Mouse (Mus musculus) urinary bladder, postnatal 4 days (tissue): ENCODE data around the gene Olfr13.
"Not testable (repeated sequence)": the region's sequence is repeated elsewhere in the genome, so short reads cannot be mapped to it uniquely, and the experiment has no call there.

ENCODE experiments used
- DNase-seq, 2 experiments: peaks; one replicate each; pipeline ENCODE4 v3.0.0; 2021 to 2022; ENCODE audit warnings: low spot score in 2 of 2

The Olfr13 gene

GRCm38 (mm10) chr6:43171840-43172239 lies at the start of gene Olfr13:
Olfr13 (plus strand) TSS chr6:43172140.
- DNase-seq = no peak

GRCm38 (mm10) chr6:43146267-43146666 lies 25.7 kb upstream of the Olfr13 start, which contains the start of gene Olfr237-ps1:
Olfr237-ps1 (plus strand) TSS chr6:43146567.
- DNase-seq = not testable (repeated sequence)

GRCm38 (mm10) chr6:43159502-43159901 lies 12.4 kb upstream of the Olfr13 start:
- no peak for DNase-seq

- no peak for DNase-seq
Observed at GRCm38 (mm10) chr6:43162982-43163381, 9.0 kb upstream of the Olfr13 start, which contains the start of gene Olfr437. Olfr437 (plus strand) TSS chr6:43163282.

GRCm38 (mm10) chr6:43167246-43167645 lies 4.7 kb upstream of the Olfr13 start:
- DNase-seq = no peak

- DNase-seq = no peak
Observed at GRCm38 (mm10) chr6:43178129-43178528, 6.2 kb downstream of the Olfr13 start.

- DNase-seq = no peak
Observed at GRCm38 (mm10) chr6:43178584-43179501, 6.9 kb downstream of the Olfr13 start.

- DNase-seq = no peak
Observed at GRCm38 (mm10) chr6:43190986-43191385, 19.0 kb downstream of the Olfr13 start.

- DNase-seq = no peak
Observed at GRCm38 (mm10) chr6:43196781-43197180, 24.8 kb downstream of the Olfr13 start, which contains the start of gene Olfr435. Olfr435 (plus strand) TSS chr6:43197146.

GRCm38 (mm10) chr6:43198094-43198493 lies 26.2 kb downstream of the Olfr13 start:
- no peak for DNase-seq

GRCm38 (mm10) chr6:43202786-43203185 lies 30.8 kb downstream of the Olfr13 start:
- no peak for DNase-seq

GRCm38 (mm10) chr6:43205355-43205754 lies 33.4 kb downstream of the Olfr13 start:
- no peak for DNase-seq

- not testable (repeated sequence) for DNase-seq
Observed at GRCm38 (mm10) chr6:43212873-43213272, 40.9 kb downstream of the Olfr13 start, which contains the start of gene Olfr434. Olfr434 (plus strand) TSS chr6:43213021.
